Mouse (Mus musculus) thymus, adult 2 months (tissue): ENCODE measurements around the gene Lca5.

Source experiments
- CTCF ChIP-seq: fragments of 200-500 bp; IDR thresholded peaks from 2 replicates; pipeline ENCODE4 v1.5.1; 2012; ENCODE audit warnings: mild to moderate bottlenecking, control low read depth, low read length, moderate library complexity, borderline replicate concordance; ENCODE audit not compliant: control insufficient read depth, poor library complexity, insufficient read depth; ENCODE audit errors: extremely low read depth
- POLR2A ChIP-seq: fragments of 200-500 bp; IDR thresholded peaks from 2 replicates; pipeline ENCODE4 v1.6.1; 2012; ENCODE audit warnings: mild to moderate bottlenecking, low read length, control low read depth, moderate library complexity; ENCODE audit not compliant: control insufficient read depth, poor library complexity, insufficient read depth; ENCODE audit errors: extremely low read depth

DNA sequence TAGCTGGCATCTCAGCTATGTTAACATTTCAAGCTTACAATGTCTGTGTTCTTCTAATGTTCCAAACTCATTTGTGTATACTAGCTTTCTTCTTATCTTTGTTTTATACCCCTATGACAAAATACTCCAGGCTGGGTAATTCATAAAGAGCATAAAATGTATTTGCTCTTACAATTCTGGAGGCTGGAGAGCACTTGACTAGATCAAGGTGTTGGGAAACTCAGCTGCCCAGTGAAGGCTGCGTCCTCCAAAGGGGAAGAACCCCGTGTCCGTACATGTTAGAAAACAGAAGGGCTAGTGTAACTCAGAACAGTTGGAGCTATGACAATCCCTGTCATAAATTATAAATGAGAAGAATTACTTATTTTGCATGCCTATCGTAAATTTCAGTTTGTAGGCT is 42.5 kb upstream of the Lca5 start:
- TF ChIP-seq CTCF (no peak), POLR2A (no peak)
